Mouse (Mus musculus) olfactory bulb, adult 2 months (tissue): Measurements from ENCODE around the gene Dnaaf5.

Experiments
- CTCF ChIP-seq: fragments of 200-500 bp; IDR thresholded peaks from 2 replicates; pipeline ENCODE4 v1.5.1; 2012; ENCODE audit warnings: low read depth, mild to moderate bottlenecking, low read length, moderate library complexity; ENCODE audit not compliant: insufficient read depth
- POLR2A ChIP-seq: fragments of 200-500 bp; IDR thresholded peaks from 2 replicates; pipeline ENCODE4 v1.6.1; 2012; ENCODE audit warnings: mild to moderate bottlenecking, low read depth, low read length, moderate library complexity; ENCODE audit not compliant: insufficient read depth

DNA sequence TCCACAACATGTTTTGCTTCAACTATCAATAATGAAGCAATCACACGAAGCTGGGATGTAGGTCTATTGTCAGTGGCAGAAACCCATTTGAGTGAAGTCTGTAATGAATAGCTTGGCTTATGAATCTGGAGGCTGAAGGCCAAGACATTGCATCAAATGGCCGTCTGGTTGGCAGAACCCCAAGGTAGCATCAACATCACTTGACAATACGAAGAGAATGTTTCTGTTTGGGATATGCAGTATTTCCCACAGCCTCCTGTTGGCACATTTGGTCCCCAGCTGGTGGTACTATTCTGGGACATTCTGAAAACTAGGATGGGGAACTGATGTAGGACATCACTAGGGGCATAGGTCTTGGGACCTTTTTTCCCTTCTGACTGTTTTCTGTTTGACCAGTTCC, 6.1 kb upstream of the Dnaaf5 start:
- TF ChIP-seq POLR2A (no peak), CTCF (no peak)
